Mouse (Mus musculus) duodenum, adult 2 months (tissue): ENCODE results near the gene Grhl3. TPM values are rescaled to one million over a fixed set of nuclear protein-coding genes. Genes with fewer than 3 reads are reported as not detected.

Experiments used
- polyA plus RNA-seq: library from polyadenylated mRNA; depleted of rRNA; stranded (reverse); fragments of >200 nt; gene quantifications from 2 replicates; pipeline ENCODE4 v1.2.3, GENCODE M21; 2012; ENCODE audit warnings: low replicate concordance; rRNA removed

Gene Grhl3
- 0.15 and 0.23 TPM in 2 replicates for polyA plus RNA-seq

GRCm38 (mm10) chr4:135573251-135573808 is at the start of gene Grhl3:
Gene Grhl3, minus strand, starts transcription at chr4:135573630.

GRCm38 (mm10) chr4:135494521-135495396 is 78.7 kb downstream of the Grhl3 start, which contains the start of the genes Stpg1 and Nipal3:
Gene Stpg1, plus strand, starts transcription at chr4:135494790.
Gene Nipal3, minus strand, starts transcription at chr4:135495038.

Other genes starting within 250 kb of the Grhl3 start
- 7.6 and 15.4 TPM in 2 replicates for gene Srrm1, start 220.3 kb downstream of the Grhl3 start, polyA plus RNA-seq
- gene Ncmap, start 175.4 kb downstream of the Grhl3 start, polyA plus RNA-seq, result 0.19 and 17.1 TPM in 2 replicates
- gene Rcan3, start 139.8 kb downstream of the Grhl3 start, polyA plus RNA-seq, result 5.2 and 8.4 TPM in 2 replicates
- gene Stpg1, start 78.8 kb downstream of the Grhl3 start, polyA plus RNA-seq, result not detected in 2 replicates
- gene Nipal3, start 78.6 kb downstream of the Grhl3 start, polyA plus RNA-seq, result 15.7 and 24.7 TPM in 2 replicates
- 4.1 and 5.8 TPM in 2 replicates for gene Ifnlr1, start 112.7 kb upstream of the Grhl3 start, polyA plus RNA-seq
- 46.3 and 67.2 TPM in 2 replicates for gene Il22ra1, start 154.5 kb upstream of the Grhl3 start, polyA plus RNA-seq
- 0.37 and 0.43 TPM in 2 replicates for gene Myom3, start 186.1 kb upstream of the Grhl3 start, polyA plus RNA-seq